Mouse (Mus musculus) lung, postnatal 0 days (tissue): Measurements from ENCODE around the gene Sergef. TPM values are rescaled to one million over a fixed set of nuclear protein-coding genes. Genes with fewer than 3 reads are reported as not detected.

Experiments used
- ATAC-seq: fragments of 200-750 bp; cut with Nextera tagmentation; 2 replicates; pipeline ENCODE4 v1.8.0; 2017; ENCODE audit warnings: moderate library complexity
- DNase-seq: peaks from one replicate; pipeline ENCODE4 v3.0.0-alpha.2; 2016; ENCODE audit warnings: low spot score
- H3K27ac ChIP-seq: fragments of 300-500 bp; sonication (generic); 2 replicates; pipeline ENCODE4 v1.5.1; 2014; ENCODE audit warnings: antibody characterized with exemption, mild to moderate bottlenecking, low read length, mixed read lengths
- H3K27me3 ChIP-seq: fragments of 300-500 bp; sonication (generic); replicated peaks from 2 replicates; pipeline ENCODE4 v1.6.1; 2014; ENCODE audit warnings: low read length, mixed read lengths; ENCODE audit not compliant: insufficient read depth
- H3K36me3 ChIP-seq: fragments of 300-500 bp; sonication (generic); 2 replicates; pipeline ENCODE4 v1.6.1; 2014; ENCODE audit warnings: low read length, mixed read lengths; ENCODE audit not compliant: insufficient read depth
- H3K4me1 ChIP-seq: fragments of 300-500 bp; sonication (generic); 2 replicates; pipeline ENCODE4 v1.6.1; 2014; ENCODE audit warnings: antibody characterized with exemption, low read depth, low read length, mixed read lengths; ENCODE audit not compliant: insufficient read depth
- H3K4me2 ChIP-seq: fragments of 300-500 bp; sonication (generic); replicated peaks from 2 replicates; pipeline ENCODE4 v1.6.1; 2014; ENCODE audit warnings: low read depth, mild to moderate bottlenecking, low read length, moderate library complexity, mixed read lengths
- H3K4me3 ChIP-seq: fragments of 300-500 bp; sonication (generic); 2 replicates; pipeline ENCODE4 v1.5.1; 2014; ENCODE audit warnings: low read depth, low read length
- H3K9ac ChIP-seq: fragments of 300-500 bp; sonication (generic); replicated peaks from 2 replicates; pipeline ENCODE4 v1.6.1; 2014; ENCODE audit warnings: low read depth, mild to moderate bottlenecking
- H3K9me3 ChIP-seq: fragments of 300-500 bp; sonication (generic); 2 replicates; pipeline ENCODE4 v1.6.1; 2016; ENCODE audit warnings: low read length, mixed read lengths
- CTCF ChIP-seq: IDR thresholded peaks from 2 replicates; pipeline ENCODE4 v1.5.1; 2016; ENCODE audit warnings: antibody characterized with exemption, mild to moderate bottlenecking
- EP300 ChIP-seq: IDR thresholded peaks from 2 replicates; pipeline ENCODE4 v1.6.1; 2016; ENCODE audit warnings: antibody characterized with exemption, mild to moderate bottlenecking, control low read depth
- WGBS: fragments of 180-500 bp; shearing (Covaris S2); extraction: QIAGEN DNeasy Blood & Tissue Kit; methylation state at CpG from one replicate; pipeline ENCODE4 v1.1.7; 2014; 5-methylcytosine and 5-hydroxymethylcytosine counted together
- polyA plus RNA-seq: library from polyadenylated mRNA; unstranded; fragments of >200 nt; fragmentation: Nextera tagmentation; extraction: Ambion mirVana; gene quantifications from 2 replicates; pipeline ENCODE4 v1.2.1, GENCODE M21; 2015

Sergef gene
- polyA plus RNA-seq, 1 experiment from 2014 or later: 7.2 TPM

DNA sequence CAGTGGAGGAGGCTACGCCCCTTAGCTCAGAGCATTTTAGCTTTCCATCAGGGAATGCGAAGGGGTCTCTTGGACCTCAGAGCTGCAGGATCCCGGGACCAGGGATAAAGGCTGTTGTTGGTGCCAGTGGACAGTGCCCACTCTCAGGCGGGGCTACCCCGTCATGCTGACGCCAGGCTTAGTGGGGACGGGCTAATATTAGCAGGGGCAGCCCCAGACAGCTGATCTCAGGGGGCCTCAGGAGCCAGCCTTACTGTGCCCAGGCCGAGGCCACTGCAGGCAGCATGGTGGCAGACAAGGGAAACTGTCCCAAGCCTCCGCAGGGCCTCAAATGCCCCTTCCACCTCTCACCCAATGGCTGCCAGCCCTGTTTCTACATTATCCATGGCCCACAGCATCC, 231.0 kb downstream of the Sergef start:
- DNase-seq (no peak), ATAC-seq (no peak)
- WGBS: 75% methylated on average over 9 of the region's 9 CpGs
- H3K4me1 ChIP-seq: no peaks in the 10 kb centered on the region
- no peaks in the 10 kb centered on the region for H3K9me3 ChIP-seq
- H3K9ac ChIP-seq: no peak overlapping the region
- no peak overlapping the region for H3K4me3 ChIP-seq
- H3K4me2 ChIP-seq: no peak overlapping the region
- no peak overlapping the region for H3K27ac ChIP-seq
- no peaks in the 10 kb centered on the region for H3K27me3 ChIP-seq
- TF ChIP-seq EP300 (no peak), CTCF (no peak)
- no peaks in the 10 kb centered on the region for H3K36me3 ChIP-seq

DNA sequence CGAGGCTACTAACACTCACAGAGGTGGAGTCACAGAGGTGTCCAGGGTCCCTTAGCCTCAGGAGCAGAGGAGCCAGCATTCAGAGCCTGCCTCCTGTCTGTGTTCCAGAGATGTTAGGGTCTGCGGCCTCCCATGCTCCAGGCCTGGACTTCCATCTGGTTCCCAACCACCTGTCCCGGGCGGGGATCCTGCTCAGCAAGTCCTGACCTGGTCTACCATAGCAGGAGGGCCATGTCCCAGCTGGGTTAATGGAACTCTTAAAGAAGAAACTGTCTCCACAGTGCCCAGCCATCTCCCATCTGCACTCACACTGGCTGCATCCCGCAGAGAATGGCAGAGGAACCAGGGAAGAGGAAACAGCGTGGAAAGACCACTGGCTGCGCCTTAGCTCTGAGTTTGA, 234.9 kb downstream of the Sergef start:
- Histone ChIP-seq H3K36me3 (no peaks in the 10 kb centered on the region), H3K9ac (no peak overlapping the region), H3K27me3 (no peaks in the 10 kb centered on the region), H3K27ac (no peak overlapping the region), H3K4me3 (no peak overlapping the region), H3K4me2 (no peak overlapping the region), H3K9me3 (no peaks in the 10 kb centered on the region), H3K4me1 (no peaks in the 10 kb centered on the region)
- 77% methylated on average over 7 of the region's 7 CpGs for WGBS
- TF ChIP-seq CTCF (no peak), EP300 (no peak)
- ATAC-seq (no peak), DNase-seq (no peak)

DNA sequence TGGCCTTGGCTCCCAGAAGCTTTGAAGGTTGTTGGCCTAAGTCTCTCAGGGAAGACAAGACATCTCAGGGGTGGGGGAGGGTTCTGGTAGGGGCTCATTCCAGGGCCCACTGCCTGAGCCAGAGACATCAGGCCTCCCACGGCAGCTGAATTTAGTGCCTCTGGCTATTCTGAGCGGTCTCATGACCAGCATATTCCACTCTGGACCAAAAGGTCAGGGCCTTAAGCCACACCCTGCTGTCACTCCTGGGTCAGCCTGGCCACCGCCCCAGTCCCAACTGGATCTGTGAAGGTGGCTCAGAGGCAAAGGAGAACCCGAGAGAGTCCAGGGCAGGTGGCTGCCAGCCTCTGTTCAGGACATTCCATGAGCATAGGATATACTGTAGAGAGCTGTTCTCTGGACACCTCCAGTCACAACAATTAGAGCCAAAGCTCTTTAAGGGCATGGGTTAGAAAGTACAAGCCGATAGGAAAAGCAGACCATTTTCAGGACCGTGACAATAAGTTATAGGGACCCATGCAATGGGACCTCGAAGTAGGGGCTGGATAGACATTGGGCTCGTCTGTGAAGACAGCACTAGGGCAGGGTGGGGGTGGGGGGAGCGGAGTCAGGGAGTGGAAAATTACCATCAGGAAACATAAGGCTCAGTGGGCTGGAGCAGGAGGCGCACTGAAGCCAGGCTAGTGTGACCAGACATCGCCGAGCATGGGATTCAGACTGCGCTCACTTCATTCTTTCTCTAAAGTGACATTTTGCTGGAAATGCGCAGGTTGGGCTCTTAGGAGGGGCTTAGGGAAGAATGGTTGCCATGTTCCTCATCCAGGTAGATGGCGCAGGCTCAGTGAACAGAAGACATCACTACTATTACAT, 235.8 kb downstream of the Sergef start:
- ATAC-seq (no peak), DNase-seq (no peak)
- H3K4me3 ChIP-seq: no peak overlapping the region
- H3K9me3 ChIP-seq: no peaks in the 10 kb centered on the region
- 74% methylated on average over 15 of the region's 15 CpGs for WGBS
- H3K27me3 ChIP-seq: no peaks in the 10 kb centered on the region
- TF ChIP-seq EP300 (no peak), CTCF (no peak)
- H3K27ac ChIP-seq: no peak overlapping the region
- H3K4me2 ChIP-seq: no peak overlapping the region
- H3K36me3 ChIP-seq: no peaks in the 10 kb centered on the region
- H3K9ac ChIP-seq: no peak overlapping the region
- H3K4me1 ChIP-seq: no peaks in the 10 kb centered on the region

DNA sequence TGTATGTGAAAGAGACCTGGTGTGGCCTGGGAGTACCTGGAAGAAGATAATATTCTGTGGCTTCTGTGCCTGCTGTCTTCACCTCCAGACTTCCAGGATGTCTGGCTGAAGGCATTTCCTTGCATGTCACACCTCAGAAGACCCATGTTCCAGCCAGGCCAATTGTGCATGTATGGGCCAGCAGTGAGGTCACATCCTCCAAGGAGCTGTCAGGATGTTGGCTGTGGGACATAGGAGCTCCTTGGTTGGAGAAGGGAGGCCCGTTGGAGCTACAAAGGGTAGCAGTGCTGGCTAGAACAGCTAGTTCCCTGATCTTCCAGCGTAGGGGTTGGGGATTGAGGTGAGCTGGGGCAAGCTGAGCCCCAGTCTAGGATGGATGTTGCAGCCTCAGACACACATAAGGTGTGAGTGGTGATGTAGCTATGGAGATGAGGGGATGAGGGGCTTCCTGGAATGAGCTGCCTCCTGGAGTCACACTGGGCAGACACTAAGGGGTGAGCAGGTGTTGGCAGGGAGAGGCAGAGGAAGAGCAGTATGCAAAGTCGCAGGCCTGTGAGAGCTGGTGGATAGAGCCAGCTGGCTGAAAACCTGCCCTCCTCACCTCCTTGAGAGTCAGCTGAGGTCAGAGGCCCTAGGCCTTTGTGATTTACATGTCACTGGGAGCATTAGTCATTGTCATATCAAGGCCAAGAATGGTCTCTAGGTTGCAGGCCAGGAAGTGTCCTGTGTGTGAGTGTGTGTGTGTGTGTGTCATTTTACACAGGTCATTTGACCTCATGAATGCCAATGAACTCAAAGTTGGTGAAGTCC, 238.0 kb downstream of the Sergef start:
- Histone ChIP-seq H3K36me3 (no peaks in the 10 kb centered on the region), H3K9ac (no peak overlapping the region), H3K4me2 (no peak overlapping the region), H3K27me3 (peaks cover 23% of the 10 kb centered on the region), H3K4me3 (no peak overlapping the region), H3K9me3 (no peaks in the 10 kb centered on the region), H3K27ac (no peak overlapping the region), H3K4me1 (no peaks in the 10 kb centered on the region)
- 54% methylated on average over 3 of the region's 3 CpGs for WGBS
- ATAC-seq: no peak
- TF ChIP-seq CTCF (no peak), EP300 (no peak)
- no peak for DNase-seq

DNA sequence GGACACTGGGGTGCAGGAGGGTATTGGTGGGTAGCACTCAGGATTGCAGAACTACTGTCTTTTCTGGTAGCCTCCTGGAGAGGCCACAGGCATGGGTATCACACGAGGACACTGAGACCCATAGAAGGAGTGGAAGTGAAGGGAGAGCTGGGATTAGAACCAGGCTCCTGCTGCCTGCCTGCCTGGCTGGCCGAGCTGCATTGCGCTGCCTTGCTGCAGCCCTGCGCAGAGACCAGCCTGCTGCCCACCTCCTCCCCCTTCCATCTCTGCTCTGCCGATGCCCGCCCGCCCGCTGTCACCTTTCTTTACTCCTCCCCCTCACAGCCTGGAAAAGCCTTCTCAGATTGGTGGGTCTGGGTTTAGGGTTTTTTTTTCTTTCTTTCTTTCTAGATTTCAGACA, 239.3 kb downstream of the Sergef start:
- Histone ChIP-seq H3K4me3 (no peak overlapping the region), H3K4me2 (no peak overlapping the region), H3K4me1 (peaks cover 5% of the 10 kb centered on the region; the same call in 1 of the 2 replicates), H3K36me3 (no peaks in the 10 kb centered on the region), H3K9me3 (no peaks in the 10 kb centered on the region), H3K27me3 (peaks cover 34% of the 10 kb centered on the region), H3K27ac (no peak overlapping the region), H3K9ac (no peak overlapping the region)
- no peak for TF ChIP-seq EP300
- DNase-seq (no peak), ATAC-seq (no peak)
- 50% methylated on average over 7 of the region's 8 CpGs for WGBS

DNA sequence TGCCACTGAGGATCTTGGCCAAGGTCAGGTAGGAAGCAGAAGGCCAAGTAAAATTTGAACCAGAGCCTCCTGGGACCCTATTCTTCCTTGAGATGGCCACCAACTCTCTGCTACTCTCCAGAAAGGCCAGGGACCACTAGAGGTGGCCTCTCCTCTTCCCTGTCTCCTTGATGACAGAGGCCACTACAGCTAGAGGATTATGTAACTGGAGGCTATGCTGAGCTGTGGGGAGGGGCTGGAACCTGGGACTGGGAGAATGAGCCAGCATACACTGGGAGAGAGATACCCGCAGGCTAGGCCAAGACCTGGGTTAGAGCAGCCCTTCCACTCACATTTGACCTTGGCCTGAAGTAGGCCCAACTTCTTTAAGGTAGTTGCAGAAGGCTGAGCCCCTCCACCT, 239.9 kb downstream of the Sergef start:
- ATAC-seq (no peak), DNase-seq (no peak)
- no peak for TF ChIP-seq EP300
- TF ChIP-seq CTCF: no peak
- Histone ChIP-seq H3K4me3 (no peak overlapping the region), H3K36me3 (no peaks in the 10 kb centered on the region), H3K27ac (no peak overlapping the region), H3K4me1 (peaks cover 5% of the 10 kb centered on the region; the same call in 1 of the 2 replicates), H3K27me3 (peaks cover 40% of the 10 kb centered on the region), H3K9ac (no peak overlapping the region), H3K4me2 (no peak overlapping the region), H3K9me3 (no peaks in the 10 kb centered on the region)
- WGBS: 82% methylated on average over 1 of the region's 1 CpGs
